In genomic region chr10:69045275-69045674, GRCm38 (mm10) we compare ENCODE assay signal across 11 mouse cellular contexts.
DNase-seq lines count a peak whose midpoint lies in the region; ATAC-seq lines count a peak whose summit lies in the region.
"Had no signal": no experiment of that assay in that cellular context is flagged by ENCODE, and none has a peak within 500 bp of the region (broad histone marks: within the 10 kb centered on the region; RNA-seq: fewer than 3 reads in every experiment).

No protein-coding gene starts in this region.

- WGBS in intestine, embryonic 16.5 days, result 58% methylated on average over 14 of the region's 14 CpGs
- 56% methylated on average over 14 of the region's 14 CpGs for WGBS in intestine, embryonic 15.5 days
- WGBS in embryonic facial prominence, embryonic 11.5 days, result 55% methylated on average over 14 of the region's 14 CpGs
- WGBS in hindbrain, embryonic 16.5 days, result 53% methylated on average over 14 of the region's 14 CpGs
- WGBS in neural tube, embryonic 15.5 days, result 48% methylated on average over 14 of the region's 14 CpGs

- H3K27me3 ChIP-seq in intestine, embryonic 16.5 days (replicated peaks; ENCODE audit: control insufficient read depth, insufficient read depth, low read length), result no peaks in the 10 kb centered on the region
- no peaks in the 10 kb centered on the region for H3K27me3 ChIP-seq in intestine, embryonic 15.5 days (replicated peaks)
- H3K27me3 ChIP-seq in embryonic facial prominence, embryonic 11.5 days (ENCODE audit: control insufficient read depth, insufficient read depth, low read length), result no peaks in the 10 kb centered on the region
- H3K27me3 ChIP-seq in hindbrain, embryonic 16.5 days (replicated peaks; ENCODE audit: control insufficient read depth, insufficient read depth, low read length), result no peaks in the 10 kb centered on the region
- H3K27me3 ChIP-seq in neural tube, embryonic 15.5 days (replicated peaks), result no peaks in the 10 kb centered on the region

- H3K9me3 ChIP-seq in intestine, embryonic 16.5 days (ENCODE audit: control insufficient read depth, low read length), result no peaks in the 10 kb centered on the region
- no peaks in the 10 kb centered on the region for H3K9me3 ChIP-seq in intestine, embryonic 15.5 days
- no peaks in the 10 kb centered on the region for H3K9me3 ChIP-seq in embryonic facial prominence, embryonic 11.5 days (replicated peaks; ENCODE audit: control insufficient read depth, low read length)
- H3K9me3 ChIP-seq in hindbrain, embryonic 16.5 days (ENCODE audit: control insufficient read depth, low read length), result no peaks in the 10 kb centered on the region
- no peaks in the 10 kb centered on the region for H3K9me3 ChIP-seq in neural tube, embryonic 15.5 days (replicated peaks)

- H3K9ac ChIP-seq in intestine, embryonic 16.5 days (ENCODE audit: low read depth, low read length), result no peak overlapping the region
- H3K9ac ChIP-seq in intestine, embryonic 15.5 days, result no peak overlapping the region
- no peak overlapping the region for H3K9ac ChIP-seq in embryonic facial prominence, embryonic 11.5 days (replicated peaks; ENCODE audit: low read length)
- H3K9ac ChIP-seq in hindbrain, embryonic 16.5 days (ENCODE audit: low read depth, low read length), result no peak overlapping the region
- H3K9ac ChIP-seq in neural tube, embryonic 15.5 days (replicated peaks), result no peak overlapping the region

- peak; percentile 20 for DNase-seq in embryonic facial prominence, embryonic 11.5 days (ENCODE audit: low spot score)
- no peak for DNase-seq in spleen, postnatal 36 days (ENCODE audit: low spot score in 2 of 2)
- no peak for DNase-seq in ovary, postnatal 10 days (ENCODE audit: low spot score)
- no peak for DNase-seq in T-cell, adult 2 months (ENCODE audit: low spot score)
- DNase-seq: heart, postnatal 36 days; lung, postnatal 4 days; thymus, postnatal 36 days had no signal

- no peak overlapping the region for H3K4me2 ChIP-seq in intestine, embryonic 16.5 days (ENCODE audit: low read depth, low read length)
- no peak overlapping the region for H3K4me2 ChIP-seq in intestine, embryonic 15.5 days (replicated peaks)
- no peak overlapping the region for H3K4me2 ChIP-seq in embryonic facial prominence, embryonic 11.5 days (ENCODE audit: low read depth, low read length)
- peak overlapping the region; percentile 37 for H3K4me2 ChIP-seq in hindbrain, embryonic 16.5 days (ENCODE audit: low read length)
- H3K4me2 ChIP-seq in neural tube, embryonic 15.5 days, result peak overlapping the region; percentile 44

- H3K27ac ChIP-seq in intestine, embryonic 16.5 days (ENCODE audit: low read length), result peak overlapping the region; percentile 45
- no peak overlapping the region; the same call in 1 of the 2 replicates for H3K27ac ChIP-seq in intestine, embryonic 15.5 days
- H3K27ac ChIP-seq in embryonic facial prominence, embryonic 11.5 days (replicated peaks; ENCODE audit: low read depth, low read length), result no peak overlapping the region
- H3K27ac ChIP-seq in hindbrain, embryonic 16.5 days (ENCODE audit: low read depth, low read length), result 0 out of 2 replicates have a peak overlapping the region, but pooled peaks have one; percentile 14
- H3K27ac ChIP-seq in neural tube, embryonic 15.5 days (replicated peaks), result peak overlapping the region; percentile 58; the same call in 1 of the 2 replicates

- peaks cover 5% of the 10 kb centered on the region; the same call in 1 of the 2 replicates for H3K4me1 ChIP-seq in intestine, embryonic 16.5 days (ENCODE audit: control insufficient read depth, insufficient read depth, low read length)
- H3K4me1 ChIP-seq in intestine, embryonic 15.5 days (replicated peaks), result peaks cover 9% of the 10 kb centered on the region
- no peaks in the 10 kb centered on the region for H3K4me1 ChIP-seq in embryonic facial prominence, embryonic 11.5 days (ENCODE audit: control insufficient read depth, insufficient read depth, low read length)
- peaks cover 13% of the 10 kb centered on the region; the same call in 1 of the 2 replicates for H3K4me1 ChIP-seq in hindbrain, embryonic 16.5 days (ENCODE audit: control insufficient read depth, insufficient read depth, low read depth, low read length)
- peaks cover 30% of the 10 kb centered on the region for H3K4me1 ChIP-seq in neural tube, embryonic 15.5 days

- no peak overlapping the region for H3K4me3 ChIP-seq in intestine, embryonic 16.5 days (ENCODE audit: low read length)
- no peak overlapping the region for H3K4me3 ChIP-seq in intestine, embryonic 15.5 days (replicated peaks)
- H3K4me3 ChIP-seq in embryonic facial prominence, embryonic 11.5 days (ENCODE audit: low read depth, low read length), result no peak overlapping the region
- no peak overlapping the region for H3K4me3 ChIP-seq in hindbrain, embryonic 16.5 days (ENCODE audit: low read length)
- peak overlapping the region; percentile 13; the same call in 1 of the 2 replicates for H3K4me3 ChIP-seq in neural tube, embryonic 15.5 days (replicated peaks)

- no peaks in the 10 kb centered on the region for H3K36me3 ChIP-seq in intestine, embryonic 16.5 days (ENCODE audit: control insufficient read depth, insufficient read depth, low read length)
- no peaks in the 10 kb centered on the region for H3K36me3 ChIP-seq in intestine, embryonic 15.5 days
- no peaks in the 10 kb centered on the region for H3K36me3 ChIP-seq in embryonic facial prominence, embryonic 11.5 days (replicated peaks; ENCODE audit: control insufficient read depth, insufficient read depth, low read depth, low read length)
- no peaks in the 10 kb centered on the region for H3K36me3 ChIP-seq in hindbrain, embryonic 16.5 days (ENCODE audit: control insufficient read depth, insufficient read depth, low read length)
- H3K36me3 ChIP-seq in neural tube, embryonic 15.5 days, result no peaks in the 10 kb centered on the region

- ATAC-seq in intestine, embryonic 16.5 days, result no peak
- ATAC-seq in intestine, embryonic 15.5 days, result no peak
- ATAC-seq in embryonic facial prominence, embryonic 11.5 days (replicated peaks; ENCODE audit: insufficient number of reproducible peaks, low FRiP score, low TSS enrichment, low read depth), result no peak
- no peak for ATAC-seq in hindbrain, embryonic 16.5 days
- ATAC-seq in neural tube, embryonic 15.5 days (ENCODE audit: low FRiP score), result no peak

Comparison
In these comparisons a context has a peak if more than half of its experiments do, and no peak if none do; other contexts are left out.
1. H3K27ac ChIP-seq: peak in intestine, embryonic 16.5 days (single experiment), hindbrain, embryonic 16.5 days (single experiment) and neural tube, embryonic 15.5 days (single experiment); none in intestine, embryonic 15.5 days (single experiment) and embryonic facial prominence, embryonic 11.5 days (single experiment).
2. H3K4me2 ChIP-seq: peak in hindbrain, embryonic 16.5 days (single experiment) and neural tube, embryonic 15.5 days (single experiment); none in intestine, embryonic 16.5 days (single experiment), intestine, embryonic 15.5 days (single experiment) and embryonic facial prominence, embryonic 11.5 days (single experiment).